Mouse (Mus musculus) MEL (cell line): ENCODE measurements around the gene Paics.

Experiments
- CTCF ChIP-seq, 3 experiments: IDR thresholded peaks in 2 of 3; conservative IDR thresholded peaks in 1 of 3; 2 replicates each; pipeline ENCODE4 v1.5.1; 2011 to 2012; ENCODE audit warnings: low read length in 3 of 3, low read depth in 2 of 3, mild to moderate bottlenecking in 2 of 3, improper control_type of control experiment in 1 of 3, inconsistent platforms in 1 of 3, mixed read lengths in 1 of 3, moderate library complexity in 1 of 3; ENCODE audit not compliant: control insufficient read depth in 1 of 3, insufficient read depth in 1 of 3, poor library complexity in 1 of 3, severe bottlenecking in 1 of 3
- ELF1 ChIP-seq: IDR thresholded peaks from 2 replicates; pipeline ENCODE4 v1.6.1; 2014; ENCODE audit warnings: low read depth, mild to moderate bottlenecking, inconsistent platforms, low read length, improper control_type of control experiment, moderate library complexity
- EP300 ChIP-seq, 2 experiments: IDR thresholded peaks; 2 replicates each; pipeline ENCODE4 v1.6.1; 2011; ENCODE audit warnings: improper control_type of control experiment in 2 of 2, low read length in 2 of 2, low read depth in 1 of 2, mild to moderate bottlenecking in 1 of 2
- ETS1 ChIP-seq: IDR thresholded peaks from 2 replicates; pipeline ENCODE4 v1.6.1; 2012; ENCODE audit warnings: low read depth, mild to moderate bottlenecking, inconsistent platforms, low read length, improper control_type of control experiment, moderate library complexity
- GATA1 ChIP-seq: IDR thresholded peaks from 2 replicates; pipeline ENCODE4 v1.6.1; 2011; ENCODE audit warnings: low read depth, low read length, improper control_type of control experiment
- MAX ChIP-seq: IDR thresholded peaks from 2 replicates; pipeline ENCODE4 v1.6.1; 2011; ENCODE audit warnings: low read length, improper control_type of control experiment
- NRF1 ChIP-seq: IDR thresholded peaks from 2 replicates; pipeline ENCODE4 v1.6.1; 2014; ENCODE audit warnings: low read depth, mild to moderate bottlenecking, inconsistent platforms, low read length, improper control_type of control experiment, moderate library complexity; ENCODE audit not compliant: poor library complexity, insufficient read depth, severe bottlenecking
- POLR2A ChIP-seq, 2 experiments: IDR thresholded peaks; 2 replicates each; pipeline ENCODE4 v1.6.1; 2011 to 2012; ENCODE audit warnings: low read length in 2 of 2, mild to moderate bottlenecking in 2 of 2, control low read depth in 1 of 2, improper control_type of control experiment in 1 of 2, low read depth in 1 of 2, moderate library complexity in 1 of 2; ENCODE audit not compliant: control insufficient read depth in 1 of 2, insufficient read depth in 1 of 2, poor library complexity in 1 of 2
- RCOR1 ChIP-seq: IDR thresholded peaks from 2 replicates; pipeline ENCODE4 v1.6.1; 2012; ENCODE audit warnings: low read depth, mild to moderate bottlenecking, inconsistent platforms, low read length, improper control_type of control experiment
- ZC3H11A ChIP-seq: IDR thresholded peaks from 2 replicates; pipeline ENCODE4 v1.6.1; 2012; ENCODE audit warnings: low read depth, mild to moderate bottlenecking, inconsistent platforms, low read length, improper control_type of control experiment

- TF ChIP-seq ZC3H11A (no peak), CTCF (IDR thresholded peaks at IDR 0.05 in 2 of 3, conservative IDR thresholded peaks at IDR 0.05 in 1 of 3; ENCODE audit: control insufficient read depth in 1 of 3, insufficient read depth in 1 of 3, low read depth in 2 of 3, low read length in 3 of 3, poor library complexity in 1 of 3, severe bottlenecking in 1 of 3) (no peak), NRF1 (no peak), EP300 (IDR thresholded peaks at IDR 0.05; ENCODE audit: low read depth in 1 of 2, low read length in 2 of 2) (peak; percentile 82 to 85), GATA1 (peak; percentile 67), ETS1 (peak; percentile 83), RCOR1 (0 out of 2 replicates have a peak, but pooled peaks have one; percentile 28), ELF1 (no peak), POLR2A (IDR thresholded peaks at IDR 0.05; ENCODE audit: control insufficient read depth in 1 of 2, insufficient read depth in 1 of 2, low read depth in 1 of 2, low read length in 2 of 2, poor library complexity in 1 of 2) (no peak), MAX (no peak)
Measured at GRCm38 (mm10) chr5:76944965-76945677, 6.0 kb upstream of the Paics start.
